Mouse (Mus musculus): ENCODE data around the gene Dennd4a.

GRCm38 (mm10) chr9:64767796-64768195 lies 43.3 kb upstream of the Dennd4a start:
- TF ChIP-seq CTCF (IDR thresholded peaks at IDR 0.05; ENCODE audit: borderline replicate concordance, insufficient read depth, low read depth, low read length) (no peak), POLR2A (IDR thresholded peaks at IDR 0.05; ENCODE audit: borderline replicate concordance, insufficient read depth, low read length) (no peak)

Measured in cerebellum, adult 2 months (tissue).